Mouse (Mus musculus) olfactory bulb, adult 2 months (tissue): ENCODE data around the gene Rpl37.

Source experiments
- CTCF ChIP-seq: fragments of 200-500 bp; IDR thresholded peaks from 2 replicates; pipeline ENCODE4 v1.5.1; 2012; ENCODE audit warnings: low read depth, mild to moderate bottlenecking, low read length, moderate library complexity; ENCODE audit not compliant: insufficient read depth
- POLR2A ChIP-seq: fragments of 200-500 bp; IDR thresholded peaks from 2 replicates; pipeline ENCODE4 v1.6.1; 2012; ENCODE audit warnings: mild to moderate bottlenecking, low read depth, low read length, moderate library complexity; ENCODE audit not compliant: insufficient read depth

DNA sequence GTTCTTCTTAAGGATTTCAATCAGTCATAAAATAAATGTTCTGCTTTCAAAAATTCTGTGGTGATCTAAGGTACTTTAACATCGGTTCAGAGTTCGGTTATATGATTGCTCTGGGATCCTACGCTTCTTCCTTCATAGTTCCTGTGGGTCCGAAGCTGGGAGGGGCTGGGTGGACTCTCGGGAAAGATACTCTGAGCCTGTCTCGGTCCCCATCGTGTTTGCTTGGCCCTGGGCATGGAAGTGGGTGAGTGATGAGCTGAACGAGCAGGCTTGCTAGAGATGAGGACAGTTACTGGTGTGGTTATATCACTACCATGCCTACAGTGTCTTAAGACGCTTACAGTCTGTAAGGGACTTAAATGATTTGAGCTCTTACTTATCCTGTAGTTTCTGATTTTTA, 2.2 kb downstream of the Rpl37 start:
- no peak for TF ChIP-seq POLR2A
- TF ChIP-seq CTCF: no peak
